Mouse (Mus musculus): Measurements from ENCODE around the gene Npb. TPM values are rescaled to one million over a fixed set of nuclear protein-coding genes. Genes with fewer than 3 reads are reported as not detected.

The Npb gene
- polyA plus RNA-seq, 1 experiment from 2014 or later: not detected

Other genes with a start within 250 kb of the Npb start
- 1.1 and 1.5 TPM in 2 replicates for gene Fscn2, start 246.9 kb upstream of the Npb start, polyA plus RNA-seq (2014; fragmentation: Nextera tagmentation; extraction: Ambion mirVana)
- gene Faap100, start 229.7 kb upstream of the Npb start, polyA plus RNA-seq (2014; fragmentation: Nextera tagmentation; extraction: Ambion mirVana): 27.8 and 33.6 TPM in 2 replicates
- 37.5 and 40.3 TPM in 2 replicates for gene Nploc4, start 170.8 kb upstream of the Npb start, polyA plus RNA-seq (2014; fragmentation: Nextera tagmentation; extraction: Ambion mirVana)
- not detected in 2 replicates for gene Tspan10, start 165.8 kb upstream of the Npb start, polyA plus RNA-seq (2014; fragmentation: Nextera tagmentation; extraction: Ambion mirVana)
- 0.18 and 0.26 TPM in 2 replicates for gene Pde6g, start 155.0 kb upstream of the Npb start, polyA plus RNA-seq (2014; fragmentation: Nextera tagmentation; extraction: Ambion mirVana)
- gene Oxld1, start 150.4 kb upstream of the Npb start, polyA plus RNA-seq (2014; fragmentation: Nextera tagmentation; extraction: Ambion mirVana): 11.9 and 13.1 TPM in 2 replicates
- gene Ccdc137, start 150.4 kb upstream of the Npb start, polyA plus RNA-seq (2014; fragmentation: Nextera tagmentation; extraction: Ambion mirVana): 25.0 and 30.0 TPM in 2 replicates
- gene Arl16, start 140.9 kb upstream of the Npb start, polyA plus RNA-seq (2014; fragmentation: Nextera tagmentation; extraction: Ambion mirVana): 54.8 and 58.2 TPM in 2 replicates
- 139 and 141 TPM in 2 replicates for gene Mrpl12, start 123.9 kb upstream of the Npb start, polyA plus RNA-seq (2014; fragmentation: Nextera tagmentation; extraction: Ambion mirVana)
- gene Slc25a10, start 116.6 kb upstream of the Npb start, polyA plus RNA-seq (2014; fragmentation: Nextera tagmentation; extraction: Ambion mirVana): 35.2 and 35.4 TPM in 2 replicates
- 0.31 and 0.56 TPM in 2 replicates for gene Gcgr, start 77.8 kb upstream of the Npb start, polyA plus RNA-seq (2014; fragmentation: Nextera tagmentation; extraction: Ambion mirVana)
- gene Mcrip1, start 58.8 kb upstream of the Npb start, polyA plus RNA-seq (2014; fragmentation: Nextera tagmentation; extraction: Ambion mirVana): 245 and 256 TPM in 2 replicates
- not detected in 2 replicates for gene Ppp1r27, start 57.3 kb upstream of the Npb start, polyA plus RNA-seq (2014; fragmentation: Nextera tagmentation; extraction: Ambion mirVana)
- gene P4hb, start 35.2 kb upstream of the Npb start, polyA plus RNA-seq (2014; fragmentation: Nextera tagmentation; extraction: Ambion mirVana): 504 and 527 TPM in 2 replicates
- gene Arhgdia, start 26.9 kb upstream of the Npb start, polyA plus RNA-seq (2014; fragmentation: Nextera tagmentation; extraction: Ambion mirVana): 576 and 591 TPM in 2 replicates
- gene Alyref, start 10.1 kb upstream of the Npb start, polyA plus RNA-seq (2014; fragmentation: Nextera tagmentation; extraction: Ambion mirVana): 686 and 764 TPM in 2 replicates
- gene Anapc11, start 10.1 kb upstream of the Npb start, polyA plus RNA-seq (2014; fragmentation: Nextera tagmentation; extraction: Ambion mirVana): 195 TPM in 2 replicates
- 104 and 105 TPM in 2 replicates for gene Pcyt2, start 9.5 kb downstream of the Npb start, polyA plus RNA-seq (2014; fragmentation: Nextera tagmentation; extraction: Ambion mirVana)
- gene Sirt7, start 16.8 kb downstream of the Npb start, polyA plus RNA-seq (2014; fragmentation: Nextera tagmentation; extraction: Ambion mirVana): 33.2 and 36.6 TPM in 2 replicates
- gene Mafg, start 25.1 kb downstream of the Npb start, polyA plus RNA-seq (2014; fragmentation: Nextera tagmentation; extraction: Ambion mirVana): 21.8 and 23.5 TPM in 2 replicates
- gene Pycr1, start 35.3 kb downstream of the Npb start, polyA plus RNA-seq (2014; fragmentation: Nextera tagmentation; extraction: Ambion mirVana): 28.2 and 30.2 TPM in 2 replicates
- 0.19 and 0.49 TPM in 2 replicates for gene Myadml2, start 39.7 kb downstream of the Npb start, polyA plus RNA-seq (2014; fragmentation: Nextera tagmentation; extraction: Ambion mirVana)
- gene Notum, start 52.7 kb downstream of the Npb start, polyA plus RNA-seq (2014; fragmentation: Nextera tagmentation; extraction: Ambion mirVana): 1.7 and 2.1 TPM in 2 replicates
- gene Aspscr1, start 64.5 kb downstream of the Npb start, polyA plus RNA-seq (2014; fragmentation: Nextera tagmentation; extraction: Ambion mirVana): 117 and 122 TPM in 2 replicates
- gene Cenpx, start 105.3 kb downstream of the Npb start, polyA plus RNA-seq (2014; fragmentation: Nextera tagmentation; extraction: Ambion mirVana): 115 and 121 TPM in 2 replicates
- gene Lrrc45, start 105.4 kb downstream of the Npb start, polyA plus RNA-seq (2014; fragmentation: Nextera tagmentation; extraction: Ambion mirVana): 30.7 and 34.4 TPM in 2 replicates
- gene Rac3, start 113.0 kb downstream of the Npb start, polyA plus RNA-seq (2014; fragmentation: Nextera tagmentation; extraction: Ambion mirVana): 17.6 and 18.2 TPM in 2 replicates
- gene Dcxr, start 118.8 kb downstream of the Npb start, polyA plus RNA-seq (2014; fragmentation: Nextera tagmentation; extraction: Ambion mirVana): 14.3 and 15.2 TPM in 2 replicates
- gene Cbr2, start 123.6 kb downstream of the Npb start, polyA plus RNA-seq (2014; fragmentation: Nextera tagmentation; extraction: Ambion mirVana): 0.82 and 1.6 TPM in 2 replicates
- 5.6 and 7.0 TPM in 2 replicates for gene Hmga1b, start 154.3 kb downstream of the Npb start, polyA plus RNA-seq (2014; fragmentation: Nextera tagmentation; extraction: Ambion mirVana)
- 28.8 and 29.4 TPM in 2 replicates for gene Rfng, start 175.7 kb downstream of the Npb start, polyA plus RNA-seq (2014; fragmentation: Nextera tagmentation; extraction: Ambion mirVana)
- 264 and 272 TPM in 2 replicates for gene Gps1, start 175.8 kb downstream of the Npb start, polyA plus RNA-seq (2014; fragmentation: Nextera tagmentation; extraction: Ambion mirVana)
- 70.9 and 71.3 TPM in 2 replicates for gene Dus1l, start 187.9 kb downstream of the Npb start, polyA plus RNA-seq (2014; fragmentation: Nextera tagmentation; extraction: Ambion mirVana)
- gene Fasn, start 216.1 kb downstream of the Npb start, polyA plus RNA-seq (2014; fragmentation: Nextera tagmentation; extraction: Ambion mirVana): 76.0 and 94.1 TPM in 2 replicates

All from hindbrain, embryonic 11.5 days (tissue).